Mouse (Mus musculus): ENCODE measurements around the gene Ctsw. TPM values are rescaled to one million over a fixed set of nuclear protein-coding genes. Genes with fewer than 3 reads are reported as not detected.

The Ctsw gene
- polyA plus RNA-seq (2015; fragmentation: Nextera tagmentation; extraction: Ambion mirVana): 5.4 and 6.5 TPM in 2 replicates

DNA sequence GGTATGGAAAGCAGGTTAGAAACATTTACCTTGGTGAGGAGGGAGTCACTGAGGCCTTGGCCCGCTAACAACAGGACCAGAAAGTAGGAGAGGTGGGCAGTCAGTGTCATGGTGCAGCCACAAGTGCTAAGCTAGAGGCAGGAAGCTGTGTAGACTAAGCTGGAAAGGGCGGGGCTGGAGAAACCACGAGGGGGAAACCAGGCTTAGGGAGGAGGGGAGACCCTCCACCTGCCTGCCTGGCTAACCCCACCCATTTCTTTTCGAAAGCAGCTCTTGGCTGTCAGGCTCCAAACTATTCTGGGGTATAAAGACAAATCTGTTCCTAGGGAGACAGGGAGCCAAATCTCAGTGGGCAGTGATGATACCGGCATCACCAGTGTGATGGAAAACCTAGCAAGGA is at the start of gene Ctsw:
Ctsw (minus strand) TSS at position 134 of the 400 bp plus-strand sequence.
- Histone ChIP-seq H3K27me3 (replicated peaks) (no peaks in the 10 kb centered on the region), H3K4me2 (no peak within 1 kb of the TSS), H3K36me3 (replicated peaks) (peaks cover 12% of the 10 kb centered on the region; the same call in 1 of the 2 replicates), H3K9me3 (no peaks in the 10 kb centered on the region), H3K4me3 (no peak within 1 kb of the TSS), H3K9ac (no peak within 1 kb of the TSS), H3K4me1 (peaks cover 17% of the 10 kb centered on the region), H3K27ac (no peak within 1 kb of the TSS)
- WGBS: 65% methylated on average over 5 of the region's 5 CpGs
- no peak for ATAC-seq (replicated peaks)

GRCm38 (mm10) chr19:5516906-5517505 is 48.7 kb upstream of the Ctsw start:
- Histone ChIP-seq H3K4me2 (no peak overlapping the region), H3K36me3 (replicated peaks) (no peaks in the 10 kb centered on the region), H3K9me3 (no peaks in the 10 kb centered on the region), H3K4me3 (no peak overlapping the region), H3K27ac (no peak overlapping the region), H3K9ac (no peak overlapping the region), H3K4me1 (0 out of 2 replicates have a peak, but pooled peaks cover 6% of the 10 kb centered on the region), H3K27me3 (replicated peaks) (no peaks in the 10 kb centered on the region)
- ATAC-seq (replicated peaks): no peak
- WGBS: 82% methylated on average over 8 of the region's 8 CpGs

- 78% methylated on average over 7 of the region's 7 CpGs for WGBS
- Histone ChIP-seq H3K4me2 (no peak overlapping the region), H3K4me3 (no peak overlapping the region), H3K36me3 (replicated peaks) (no peaks in the 10 kb centered on the region), H3K27me3 (replicated peaks) (no peaks in the 10 kb centered on the region), H3K9ac (no peak overlapping the region), H3K4me1 (peaks cover 8% of the 10 kb centered on the region), H3K9me3 (no peaks in the 10 kb centered on the region), H3K27ac (no peak overlapping the region)
- no peak for ATAC-seq (replicated peaks)
These were observed 47.8 kb upstream of the Ctsw start for GRCm38 (mm10) chr19:5515840-5516777.

DNA sequence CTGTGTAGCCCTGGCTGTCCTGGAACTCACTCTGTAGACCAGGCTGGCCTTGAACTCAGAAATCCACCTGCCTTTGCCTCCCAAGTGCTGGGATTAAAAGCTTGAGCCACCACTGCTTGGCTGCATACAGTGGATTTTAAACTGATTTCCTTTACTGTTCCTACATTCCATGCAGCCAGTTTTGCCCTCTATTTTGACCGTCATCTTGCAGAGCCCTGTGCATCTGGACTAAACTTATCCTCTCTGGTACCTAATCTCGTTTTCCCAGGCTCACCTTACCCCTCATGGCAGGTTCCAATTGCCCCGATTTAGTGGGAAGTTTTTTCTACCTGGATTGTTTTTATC is 44.7 kb upstream of the Ctsw start:
- H3K27me3 ChIP-seq (replicated peaks): no peaks in the 10 kb centered on the region
- H3K4me3 ChIP-seq: no peak overlapping the region
- no peak for ATAC-seq (replicated peaks)
- WGBS: 90% methylated on average over 3 of the region's 3 CpGs
- H3K4me2 ChIP-seq: no peak overlapping the region
- H3K4me1 ChIP-seq: peaks cover 23% of the 10 kb centered on the region
- no peaks in the 10 kb centered on the region for H3K36me3 ChIP-seq (replicated peaks)
- no peak overlapping the region for H3K9ac ChIP-seq
- no peaks in the 10 kb centered on the region for H3K9me3 ChIP-seq
- H3K27ac ChIP-seq: no peak overlapping the region

DNA sequence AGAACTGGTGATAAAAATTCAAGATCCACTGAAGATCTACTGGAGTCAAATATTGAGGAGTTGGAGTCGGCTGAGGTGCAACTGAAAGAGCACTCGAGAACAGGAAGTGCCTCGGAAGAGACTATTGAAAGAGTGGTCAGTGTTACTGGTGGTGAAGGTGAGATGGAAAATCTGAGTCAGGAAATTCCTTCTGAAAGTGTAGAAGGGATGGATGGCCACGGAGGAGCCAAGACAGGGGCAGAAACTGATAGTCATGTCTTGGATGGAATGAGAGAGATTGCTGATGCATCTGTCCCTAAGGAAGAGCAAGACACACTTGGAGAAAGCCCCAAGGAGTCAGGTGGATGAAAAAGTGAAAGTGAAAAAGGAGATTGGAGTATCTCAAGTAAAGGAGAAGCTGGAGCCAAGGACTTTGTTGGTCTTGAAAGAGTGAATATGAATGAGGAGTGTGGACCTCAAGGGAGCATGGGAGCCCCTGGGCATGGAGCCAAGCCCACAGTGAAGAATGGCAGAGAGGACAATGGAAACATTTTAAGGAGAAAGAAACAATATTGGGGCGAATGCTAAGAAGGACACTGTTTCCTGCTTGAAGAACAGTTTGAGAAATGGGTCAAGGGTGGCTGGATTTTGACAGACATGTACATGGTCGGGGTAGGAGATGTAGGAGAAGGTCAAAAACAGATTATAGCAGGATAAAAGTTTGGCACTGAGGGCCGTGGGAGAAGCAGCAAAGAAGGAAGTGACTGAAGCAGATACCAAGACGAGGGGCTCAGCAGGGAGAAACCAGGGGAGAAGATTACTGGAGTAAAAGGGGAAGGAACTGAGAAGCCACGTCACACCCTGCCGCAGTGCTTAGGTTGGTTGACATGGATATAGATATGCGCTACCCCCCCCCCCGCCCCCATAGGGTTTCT is 44.0 kb upstream of the Ctsw start:
- 82% methylated on average over 12 of the region's 12 CpGs for WGBS
- Histone ChIP-seq H3K4me3 (no peak overlapping the region), H3K27ac (no peak overlapping the region), H3K9me3 (no peaks in the 10 kb centered on the region), H3K36me3 (replicated peaks) (no peaks in the 10 kb centered on the region), H3K4me2 (0 out of 2 replicates have a peak overlapping the region, but pooled peaks have one; percentile 3), H3K4me1 (peaks cover 23% of the 10 kb centered on the region), H3K9ac (no peak overlapping the region), H3K27me3 (replicated peaks) (no peaks in the 10 kb centered on the region)
- ATAC-seq (replicated peaks): no peak

- WGBS: 48% methylated on average over 14 of the region's 15 CpGs
- peak overlapping the region; percentile 54 for H3K27ac ChIP-seq
- 0 out of 2 replicates have a peak, but pooled peaks have one; percentile 2 for ATAC-seq (replicated peaks)
These were observed 42.8 kb upstream of the Ctsw start for GRCm38 (mm10) chr19:5511074-5511632.

GRCm38 (mm10) chr19:5510031-5511026 is 42.0 kb upstream of the Ctsw start, which contains the start of gene Snx32:
Gene Snx32, minus strand, starts transcription at chr19:5510538.
- WGBS: 3% methylated on average over 47 of the region's 47 CpGs
- ATAC-seq (replicated peaks): peak; percentile 99
- Histone ChIP-seq H3K36me3 (replicated peaks) (no peaks in the 10 kb centered on the region), H3K9ac (peak within 1 kb of the TSS; percentile 62), H3K4me3 (peak within 1 kb of the TSS; percentile 59), H3K4me2 (peak within 1 kb of the TSS; percentile 86), H3K4me1 (peaks cover 28% of the 10 kb centered on the region), H3K27me3 (replicated peaks) (no peaks in the 10 kb centered on the region), H3K27ac (peak within 1 kb of the TSS; percentile 81), H3K9me3 (no peaks in the 10 kb centered on the region)

More at GRCm38 (mm10) chr19:5511074-5511632, 42.8 kb upstream of the Ctsw start:
- H3K4me2 ChIP-seq: peak overlapping the region; percentile 86
- no peaks in the 10 kb centered on the region for H3K27me3 ChIP-seq (replicated peaks)
- H3K4me1 ChIP-seq: peaks cover 27% of the 10 kb centered on the region
- H3K36me3 ChIP-seq (replicated peaks): no peaks in the 10 kb centered on the region
- H3K4me3 ChIP-seq: peak overlapping the region; percentile 59
- H3K9me3 ChIP-seq: no peaks in the 10 kb centered on the region
- H3K9ac ChIP-seq: peak overlapping the region; percentile 62

DNA sequence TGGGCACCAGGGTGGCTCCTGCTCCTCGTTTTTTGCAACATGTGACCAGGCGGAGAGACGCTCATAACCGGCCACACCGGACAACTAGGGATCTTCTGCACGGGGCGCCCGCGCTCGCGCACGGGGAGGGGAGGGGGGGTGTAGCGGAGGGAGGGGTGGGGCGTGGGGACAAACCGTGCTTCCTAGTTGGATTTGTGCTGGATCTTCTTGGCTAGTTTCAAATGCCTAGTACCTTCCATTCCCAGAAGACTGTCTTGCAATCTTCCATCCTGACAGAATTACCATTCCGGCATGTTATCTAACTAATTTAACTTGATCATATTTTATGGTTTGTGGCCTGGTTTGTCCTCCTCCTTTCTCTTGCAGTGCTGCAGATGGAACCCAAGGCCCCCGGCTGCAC is 35.4 kb upstream of the Ctsw start, which contains the start of gene 1700020D05Rik:
1700020D05Rik (minus strand) TSS at position 101 of the 400 bp plus-strand sequence.
- H3K9ac ChIP-seq: no peak within 1 kb of the TSS
- H3K36me3 ChIP-seq (replicated peaks): 0 out of 2 replicates have a peak, but pooled peaks cover 4% of the 10 kb centered on the region
- no peaks in the 10 kb centered on the region for H3K9me3 ChIP-seq
- H3K27ac ChIP-seq: no peak within 1 kb of the TSS
- H3K4me2 ChIP-seq: no peak within 1 kb of the TSS
- no peak within 1 kb of the TSS for H3K4me3 ChIP-seq
- 57% methylated on average over 17 of the region's 17 CpGs for WGBS
- no peaks in the 10 kb centered on the region for H3K27me3 ChIP-seq (replicated peaks)
- H3K4me1 ChIP-seq: peaks cover 5% of the 10 kb centered on the region; the same call in 1 of the 2 replicates
- no peak for ATAC-seq (replicated peaks)

GRCm38 (mm10) chr19:5500330-5500875 is 32.1 kb upstream of the Ctsw start:
- H3K4me2 ChIP-seq: no peak overlapping the region
- WGBS: 93% methylated on average over 2 of the region's 2 CpGs
- H3K4me1 ChIP-seq: no peaks in the 10 kb centered on the region
- H3K27me3 ChIP-seq (replicated peaks): no peaks in the 10 kb centered on the region
- ATAC-seq (replicated peaks): no peak
- no peaks in the 10 kb centered on the region for H3K9me3 ChIP-seq
- H3K36me3 ChIP-seq (replicated peaks): peaks cover 32% of the 10 kb centered on the region
- H3K27ac ChIP-seq: no peak overlapping the region
- H3K4me3 ChIP-seq: no peak overlapping the region
- H3K9ac ChIP-seq: no peak overlapping the region

GRCm38 (mm10) chr19:5496052-5496370 is 27.7 kb upstream of the Ctsw start:
- ATAC-seq (replicated peaks): no peak
- Histone ChIP-seq H3K4me1 (peaks cover 19% of the 10 kb centered on the region), H3K9ac (no peak overlapping the region), H3K4me3 (no peak overlapping the region), H3K36me3 (replicated peaks) (peaks cover 49% of the 10 kb centered on the region), H3K4me2 (no peak overlapping the region), H3K27ac (no peak overlapping the region), H3K27me3 (replicated peaks) (no peaks in the 10 kb centered on the region), H3K9me3 (no peaks in the 10 kb centered on the region)
- WGBS: 87% methylated on average over 16 of the region's 16 CpGs

Measured in midbrain, embryonic 15.5 days (tissue).